In the genomic region with DNA sequence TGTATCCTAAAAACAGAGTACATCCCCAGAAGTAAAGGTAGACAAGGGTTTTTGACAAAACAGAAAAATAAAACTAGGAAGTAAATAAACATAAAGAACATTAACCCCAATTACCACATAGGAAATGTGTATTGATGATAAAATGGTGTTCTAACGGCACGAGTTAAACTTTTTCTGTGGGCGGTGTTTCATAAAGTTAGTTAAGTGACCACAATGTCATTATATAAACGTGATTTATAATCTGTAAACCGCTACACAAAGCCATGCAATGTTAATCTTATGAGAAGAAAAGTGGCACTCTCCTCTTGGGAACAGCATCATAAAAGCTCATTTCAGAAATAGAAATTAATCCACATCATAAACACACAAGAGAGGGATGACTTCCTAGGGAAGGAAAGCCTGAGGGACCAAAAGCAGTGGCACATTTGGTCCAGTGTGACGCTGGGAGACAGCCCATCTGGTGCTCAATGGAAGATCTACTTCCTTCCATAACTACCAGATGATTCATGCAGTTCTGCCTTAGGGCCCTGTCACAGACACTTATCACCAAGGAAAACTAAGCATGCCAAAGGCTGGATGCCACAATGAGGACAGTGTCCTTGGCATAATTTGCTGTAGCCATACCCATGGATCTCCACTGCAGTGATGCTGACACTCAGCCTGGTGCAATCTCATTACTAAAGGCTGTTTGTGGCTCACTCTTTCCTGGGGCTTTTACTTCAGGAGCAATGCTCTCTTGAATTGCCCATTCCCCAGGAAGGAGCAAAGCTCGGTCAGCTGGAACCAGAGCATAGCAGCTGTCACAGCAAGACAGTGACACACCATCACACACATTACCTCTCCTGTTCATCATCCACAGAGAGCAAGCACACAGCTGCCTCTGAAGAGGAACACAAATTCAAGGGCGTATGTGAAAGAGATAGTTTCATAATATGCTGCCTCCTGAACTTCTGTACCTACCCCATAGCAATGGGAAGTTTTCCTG, we compare ENCODE assay signal across 14 mouse cellular contexts.
DNase-seq lines count a peak whose midpoint lies in the region; ATAC-seq and TF ChIP-seq lines count a peak whose summit lies in the region.
"Had no signal": no experiment of that assay in that cellular context is flagged by ENCODE, and none has a peak within 500 bp of the region (broad histone marks: within the 10 kb centered on the region; RNA-seq: fewer than 3 reads in every experiment).

No protein-coding gene starts in this region.

- no peak overlapping the region for H3K4me2 ChIP-seq in forebrain, postnatal 0 days (ENCODE audit: low read depth)
- H3K4me2 ChIP-seq in forebrain, embryonic 14.5 days (ENCODE audit: low read length), result no peak overlapping the region
- H3K4me2 ChIP-seq: embryonic facial prominence, embryonic 13.5 days; heart, embryonic 11.5 days; liver, embryonic 13.5 days had no signal

- ATAC-seq in forebrain, postnatal 0 days, result peak; percentile 23; the same call in 1 of the 2 replicates
- no peak for ATAC-seq in forebrain, embryonic 14.5 days
- ATAC-seq: CD4-positive, CD25-positive, alpha-beta regulatory T cell, adult 4 months had no signal

- no peak for TF ChIP-seq CTCF in forebrain, postnatal 0 days (IDR thresholded peaks at IDR 0.05; ENCODE audit: low read depth)
- no peak for TF ChIP-seq CTCF in cerebellum, adult 2 months (IDR thresholded peaks at IDR 0.05; ENCODE audit: borderline replicate concordance, insufficient read depth, low read depth, low read length)

- TF ChIP-seq POLR2A in cerebellum, adult 2 months (IDR thresholded peaks at IDR 0.05; ENCODE audit: borderline replicate concordance, insufficient read depth, low read length), result no peak

- DNase-seq in forebrain, postnatal 0 days, result no peak
- no peak for DNase-seq in forebrain, embryonic 14.5 days (ENCODE audit: low spot score)
- peak; percentile 98 for DNase-seq in Muller cell, postnatal 12 days (ENCODE audit: inconsistent ontology term)
- peak; percentile 24 to 62 for DNase-seq in cerebellum, adult 2 months
- no peak for DNase-seq in frontal cortex, adult 2 months (ENCODE audit: extremely low spot score in 1 of 2, low spot score in 1 of 2)
- no peak for DNase-seq in thymus, postnatal 14 days
- DNase-seq in frontal cortex, postnatal 36 days (ENCODE audit: low spot score in 2 of 2), result no peak
- DNase-seq: kidney, postnatal 4 days; liver, embryonic 13.5 days; lung, postnatal 36 days had no signal

- H3K9ac ChIP-seq in forebrain, postnatal 0 days, result no peak overlapping the region
- no peak overlapping the region for H3K9ac ChIP-seq in forebrain, embryonic 14.5 days (ENCODE audit: low read length)
- H3K9ac ChIP-seq: embryonic facial prominence, embryonic 13.5 days; liver, embryonic 13.5 days had no signal

- no peaks in the 10 kb centered on the region for H3K27me3 ChIP-seq in forebrain, postnatal 0 days (ENCODE audit: insufficient read depth, low read length)
- no peaks in the 10 kb centered on the region for H3K27me3 ChIP-seq in forebrain, embryonic 14.5 days (replicated peaks; ENCODE audit: control insufficient read depth, insufficient read depth, low read length)
- no peaks in the 10 kb centered on the region for H3K27me3 ChIP-seq in cerebellum, adult 2 months (ENCODE audit: control insufficient read depth, insufficient read depth, low read length)
- H3K27me3 ChIP-seq in megakaryocyte, embryonic 14.5 days (replicated peaks), result no peaks in the 10 kb centered on the region
- H3K27me3 ChIP-seq: embryonic facial prominence, embryonic 13.5 days; liver, embryonic 13.5 days had no signal

- H3K9me3 ChIP-seq in forebrain, postnatal 0 days (ENCODE audit: low read length), result no peaks in the 10 kb centered on the region
- no peaks in the 10 kb centered on the region for H3K9me3 ChIP-seq in forebrain, embryonic 14.5 days (replicated peaks; ENCODE audit: control insufficient read depth, low read length)
- H3K9me3 ChIP-seq in megakaryocyte, embryonic 14.5 days, result no peaks in the 10 kb centered on the region
- H3K9me3 ChIP-seq: liver, embryonic 13.5 days had no signal

- H3K27ac ChIP-seq in forebrain, postnatal 0 days (ENCODE audit: low read depth, low read length), result no peak overlapping the region
- H3K27ac ChIP-seq in forebrain, embryonic 14.5 days (ENCODE audit: low read depth, low read length), result no peak overlapping the region
- H3K27ac ChIP-seq in cerebellum, adult 2 months (ENCODE audit: insufficient read depth, low read length), result no peak overlapping the region
- H3K27ac ChIP-seq: embryonic facial prominence, embryonic 13.5 days; liver, embryonic 13.5 days had no signal

- 89% methylated on average over 8 of the region's 8 CpGs for WGBS in forebrain, postnatal 0 days
- 88% methylated on average over 8 of the region's 8 CpGs for WGBS in forebrain, embryonic 14.5 days
- 70% methylated on average over 8 of the region's 8 CpGs for WGBS in cerebellum, adult 2 months

- no peak overlapping the region for H3K4me3 ChIP-seq in forebrain, postnatal 0 days (ENCODE audit: low read depth, low read length)
- no peak overlapping the region for H3K4me3 ChIP-seq in forebrain, embryonic 14.5 days (ENCODE audit: low read depth, low read length)
- no peak overlapping the region for H3K4me3 ChIP-seq in cerebellum, adult 2 months (replicated peaks; ENCODE audit: insufficient read depth, low read depth, low read length)
- peak overlapping the region; percentile 4 for H3K4me3 ChIP-seq in megakaryocyte, embryonic 14.5 days (replicated peaks)
- H3K4me3 ChIP-seq: embryonic facial prominence, embryonic 13.5 days; liver, embryonic 13.5 days had no signal

- no peaks in the 10 kb centered on the region for H3K4me1 ChIP-seq in forebrain, postnatal 0 days (ENCODE audit: insufficient read depth)
- no peaks in the 10 kb centered on the region for H3K4me1 ChIP-seq in forebrain, embryonic 14.5 days (ENCODE audit: control insufficient read depth, insufficient read depth, low read length)
- peaks cover 8% of the 10 kb centered on the region; the same call in 1 of the 2 replicates for H3K4me1 ChIP-seq in cerebellum, adult 2 months (ENCODE audit: control insufficient read depth, insufficient read depth, low read length)
- H3K4me1 ChIP-seq in megakaryocyte, embryonic 14.5 days, result peaks cover 65% of the 10 kb centered on the region
- H3K4me1 ChIP-seq: embryonic facial prominence, embryonic 13.5 days; liver, embryonic 13.5 days had no signal

- H3K36me3 ChIP-seq in forebrain, postnatal 0 days (ENCODE audit: insufficient read depth), result peaks cover 11% of the 10 kb centered on the region
- H3K36me3 ChIP-seq in forebrain, embryonic 14.5 days (ENCODE audit: control insufficient read depth, insufficient read depth, low read length), result no peaks in the 10 kb centered on the region
- H3K36me3 ChIP-seq in megakaryocyte, embryonic 14.5 days (replicated peaks; ENCODE audit: low read length), result peaks cover 4% of the 10 kb centered on the region
- H3K36me3 ChIP-seq: embryonic facial prominence, embryonic 13.5 days; liver, embryonic 13.5 days had no signal

Comparison
In these comparisons a context has a peak if more than half of its experiments do, and no peak if none do; other contexts are left out.
1. DNase-seq: peak in Muller cell, postnatal 12 days (single experiment) and cerebellum, adult 2 months (2 of 2); none in forebrain, postnatal 0 days (single experiment), forebrain, embryonic 14.5 days (single experiment), frontal cortex, adult 2 months (0 of 2), thymus, postnatal 14 days (single experiment) and frontal cortex, postnatal 36 days (0 of 2).